Mouse (Mus musculus): ENCODE measurements around the gene Rnase11.
"Not testable (repeated sequence)": the region's sequence is repeated elsewhere in the genome, so short reads cannot be mapped to it uniquely, and the experiment has no call there.

GRCm38 (mm10) chr14:51014724-51015123, 35.2 kb downstream of the Rnase11 start:
- TF ChIP-seq MYOD1 (IDR thresholded peaks at IDR 0.05; ENCODE audit: control insufficient read depth in 1 of 3, insufficient read length in 2 of 3, low read depth in 2 of 3); USF1 (IDR thresholded peaks at IDR 0.05; ENCODE audit: low read depth); POLR2A (IDR thresholded peaks at IDR 0.05; ENCODE audit: insufficient read length, low read depth); E2F4 (IDR thresholded peaks at IDR 0.05; ENCODE audit: insufficient read depth); TCF12 (IDR thresholded peaks at IDR 0.05; ENCODE audit: insufficient read depth, poor library complexity, severe bottlenecking); POLR2AphosphoS2 (IDR thresholded peaks at IDR 0.05; ENCODE audit: insufficient read length, low read depth); MAX (IDR thresholded peaks at IDR 0.05; ENCODE audit: low read depth); REST (IDR thresholded peaks at IDR 0.05; ENCODE audit: insufficient read depth, insufficient read length); TCF3 (IDR thresholded peaks at IDR 0.05; ENCODE audit: insufficient read length, low read depth); MYOG (IDR thresholded peaks at IDR 0.05; ENCODE audit: control insufficient read depth in 1 of 3, insufficient read depth in 1 of 3, insufficient read length in 2 of 3, low read depth in 2 of 3); CEBPB (IDR thresholded peaks at IDR 0.05; ENCODE audit: insufficient read depth, poor library complexity, severe bottlenecking); SRF (IDR thresholded peaks at IDR 0.05; ENCODE audit: control insufficient read depth, insufficient read length, low read depth): not testable (repeated sequence)

Data from myocyte (in vitro differentiated cells).